Mouse (Mus musculus): Measurements from ENCODE around the gene Fhl2. TPM values are rescaled to one million over a fixed set of nuclear protein-coding genes. Genes with fewer than 3 reads are reported as not detected.

The Fhl2 gene
- polyA plus RNA-seq, 1 experiment: not detected

GRCm38 (mm10) chr1:43150225-43150624, 46.6 kb downstream of the Fhl2 start:
- Histone ChIP-seq H3K4me3 (ENCODE audit: insufficient read depth, low read depth, low read length) (no peak overlapping the region), H3K27ac (ENCODE audit: insufficient read depth, low read depth, low read length) (no peak overlapping the region), H3K4me1 (ENCODE audit: control insufficient read depth, insufficient read depth, low read length) (peaks cover 3% of the 10 kb centered on the region)
- WGBS: 82% methylated on average over 3 of the region's 3 CpGs
- TF ChIP-seq POLR2A (IDR thresholded peaks at IDR 0.05; ENCODE audit: insufficient read depth, low read depth, low read length) (no peak), CTCF (IDR thresholded peaks at IDR 0.05; ENCODE audit: insufficient read depth, low read depth, low read length) (no peak)

GRCm38 (mm10) chr1:43147474-43147873, 49.3 kb downstream of the Fhl2 start:
- Histone ChIP-seq H3K27ac (ENCODE audit: insufficient read depth, low read depth, low read length) (no peak overlapping the region), H3K4me1 (ENCODE audit: control insufficient read depth, insufficient read depth, low read length) (peaks cover 12% of the 10 kb centered on the region), H3K4me3 (ENCODE audit: insufficient read depth, low read depth, low read length) (no peak overlapping the region)
- WGBS: 50% methylated on average over 2 of the region's 2 CpGs
- no peak for TF ChIP-seq CTCF (IDR thresholded peaks at IDR 0.05; ENCODE audit: insufficient read depth, low read depth, low read length)
- no peak for TF ChIP-seq POLR2A (IDR thresholded peaks at IDR 0.05; ENCODE audit: insufficient read depth, low read depth, low read length)

- H3K4me1 ChIP-seq (ENCODE audit: control insufficient read depth, insufficient read depth, low read length): peaks cover 20% of the 10 kb centered on the region
- WGBS: 82% methylated on average over 6 of the region's 6 CpGs
- no peak for TF ChIP-seq CTCF (IDR thresholded peaks at IDR 0.05; ENCODE audit: insufficient read depth, low read depth, low read length)
- TF ChIP-seq POLR2A (IDR thresholded peaks at IDR 0.05; ENCODE audit: insufficient read depth, low read depth, low read length): no peak
- no peak overlapping the region for H3K27ac ChIP-seq (ENCODE audit: insufficient read depth, low read depth, low read length)
- H3K4me3 ChIP-seq (ENCODE audit: insufficient read depth, low read depth, low read length): no peak overlapping the region
These were observed 51.4 kb downstream of the Fhl2 start for GRCm38 (mm10) chr1:43145388-43145787.

GRCm38 (mm10) chr1:43144338-43144906, 52.4 kb downstream of the Fhl2 start:
- Histone ChIP-seq H3K27ac (ENCODE audit: insufficient read depth, low read depth, low read length) (no peak overlapping the region), H3K4me1 (ENCODE audit: control insufficient read depth, insufficient read depth, low read length) (peaks cover 20% of the 10 kb centered on the region), H3K4me3 (ENCODE audit: insufficient read depth, low read depth, low read length) (no peak overlapping the region)
- 78% methylated on average over 8 of the region's 8 CpGs for WGBS
- TF ChIP-seq CTCF (IDR thresholded peaks at IDR 0.05; ENCODE audit: insufficient read depth, low read depth, low read length) (no peak), POLR2A (IDR thresholded peaks at IDR 0.05; ENCODE audit: insufficient read depth, low read depth, low read length) (no peak)

GRCm38 (mm10) chr1:43143791-43144190, 53.0 kb downstream of the Fhl2 start:
- Histone ChIP-seq H3K4me3 (ENCODE audit: insufficient read depth, low read depth, low read length) (no peak overlapping the region), H3K27ac (ENCODE audit: insufficient read depth, low read depth, low read length) (no peak overlapping the region), H3K4me1 (ENCODE audit: control insufficient read depth, insufficient read depth, low read length) (peaks cover 20% of the 10 kb centered on the region)
- WGBS: 92% methylated on average over 4 of the region's 4 CpGs
- TF ChIP-seq CTCF (IDR thresholded peaks at IDR 0.05; ENCODE audit: insufficient read depth, low read depth, low read length) (no peak), POLR2A (IDR thresholded peaks at IDR 0.05; ENCODE audit: insufficient read depth, low read depth, low read length) (no peak)

- Histone ChIP-seq H3K27ac (ENCODE audit: insufficient read depth, low read depth, low read length) (no peak overlapping the region; the same call in 1 of the 2 replicates), H3K4me3 (ENCODE audit: insufficient read depth, low read depth, low read length) (no peak overlapping the region), H3K4me1 (ENCODE audit: control insufficient read depth, insufficient read depth, low read length) (peaks cover 20% of the 10 kb centered on the region)
- WGBS: 48% methylated on average over 4 of the region's 4 CpGs
- TF ChIP-seq POLR2A (IDR thresholded peaks at IDR 0.05; ENCODE audit: insufficient read depth, low read depth, low read length) (no peak), CTCF (IDR thresholded peaks at IDR 0.05; ENCODE audit: insufficient read depth, low read depth, low read length) (no peak)
These were observed 53.5 kb downstream of the Fhl2 start for GRCm38 (mm10) chr1:43143284-43143683.

GRCm38 (mm10) chr1:43142849-43143248, 53.9 kb downstream of the Fhl2 start:
- WGBS: 52% methylated on average over 6 of the region's 6 CpGs
- peaks cover 20% of the 10 kb centered on the region for H3K4me1 ChIP-seq (ENCODE audit: control insufficient read depth, insufficient read depth, low read length)
- TF ChIP-seq POLR2A (IDR thresholded peaks at IDR 0.05; ENCODE audit: insufficient read depth, low read depth, low read length) (no peak), CTCF (IDR thresholded peaks at IDR 0.05; ENCODE audit: insufficient read depth, low read depth, low read length) (no peak)
- peak overlapping the region; percentile 31 for H3K27ac ChIP-seq (ENCODE audit: insufficient read depth, low read depth, low read length)
- H3K4me3 ChIP-seq (ENCODE audit: insufficient read depth, low read depth, low read length): no peak overlapping the region

GRCm38 (mm10) chr1:43141555-43141961, 55.2 kb downstream of the Fhl2 start:
- no peak overlapping the region for H3K4me3 ChIP-seq (ENCODE audit: insufficient read depth, low read depth, low read length)
- H3K4me1 ChIP-seq (ENCODE audit: control insufficient read depth, insufficient read depth, low read length): peaks cover 19% of the 10 kb centered on the region
- no peak overlapping the region for H3K27ac ChIP-seq (ENCODE audit: insufficient read depth, low read depth, low read length)
- 50% methylated on average over 11 of the region's 11 CpGs for WGBS
- TF ChIP-seq CTCF (IDR thresholded peaks at IDR 0.05; ENCODE audit: insufficient read depth, low read depth, low read length) (no peak), POLR2A (IDR thresholded peaks at IDR 0.05; ENCODE audit: insufficient read depth, low read depth, low read length) (no peak)

- 52% methylated on average over 8 of the region's 8 CpGs for WGBS
- Histone ChIP-seq H3K4me3 (ENCODE audit: insufficient read depth, low read depth, low read length) (no peak overlapping the region), H3K27ac (ENCODE audit: insufficient read depth, low read depth, low read length) (no peak overlapping the region), H3K4me1 (ENCODE audit: control insufficient read depth, insufficient read depth, low read length) (peaks cover 19% of the 10 kb centered on the region)
- TF ChIP-seq POLR2A (IDR thresholded peaks at IDR 0.05; ENCODE audit: insufficient read depth, low read depth, low read length): no peak
- TF ChIP-seq CTCF (IDR thresholded peaks at IDR 0.05; ENCODE audit: insufficient read depth, low read depth, low read length): peak; percentile 81
These were observed 57.1 kb downstream of the Fhl2 start for GRCm38 (mm10) chr1:43139587-43140266.

Data from olfactory bulb, adult 2 months (tissue).